Mouse (Mus musculus) spleen, postnatal 4 days (tissue): Measurements from ENCODE around the gene Olfr94.
A peak's percentile ranks its signal among the peaks of the same experiment; 100 is the strongest.
"Not testable (repeated sequence)": the region's sequence is repeated elsewhere in the genome, so short reads cannot be mapped to it uniquely, and the experiment has no call there.

Experiments
- DNase-seq, 2 experiments: peaks; one replicate each; pipeline ENCODE4 v3.0.0; 2022; ENCODE audit warnings: low spot score in 2 of 2

The Olfr94 gene

DNA sequence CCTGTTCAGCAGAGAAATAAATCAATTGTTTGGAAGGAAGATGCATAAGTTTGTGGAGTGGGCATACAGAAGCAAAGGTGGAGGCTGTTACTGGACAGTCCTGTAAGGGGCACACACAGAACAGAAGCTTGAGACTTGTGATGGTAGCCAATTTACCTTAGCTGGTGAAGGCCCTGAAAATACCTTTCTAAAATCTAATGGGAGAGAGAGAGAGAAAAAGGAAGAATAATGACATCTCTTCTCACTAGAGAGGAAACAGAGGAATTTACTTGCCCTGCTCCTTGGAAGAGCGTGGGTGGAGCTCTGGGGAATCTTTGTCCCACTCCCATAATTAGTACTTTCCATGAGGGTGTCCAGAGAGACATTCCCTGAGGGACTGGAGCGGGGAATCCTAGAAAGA is at the start of gene Olfr94:
TSS of gene Olfr94 (minus strand) at position 101 of the 400 bp plus-strand sequence.
- DNase-seq = no peak

DNA sequence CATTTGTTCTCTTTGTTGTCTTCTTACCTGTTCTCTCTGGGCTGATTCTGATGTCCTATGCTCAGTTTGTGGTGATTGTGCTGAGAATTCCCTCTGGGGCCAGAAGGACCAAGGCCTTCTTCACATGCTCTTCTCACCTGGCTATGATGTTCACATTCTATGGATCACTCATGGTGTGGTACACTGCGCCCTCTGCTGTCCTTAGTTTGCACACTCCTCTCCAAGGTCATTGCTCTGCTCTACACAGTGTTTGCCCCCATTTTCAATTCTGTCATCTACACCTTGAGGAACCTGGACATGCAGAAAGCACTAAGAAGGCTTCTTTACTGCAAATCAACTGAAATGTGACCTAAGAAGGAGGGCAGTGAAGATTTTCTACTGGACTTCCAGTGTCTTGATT is 49.8 kb upstream of the Olfr94 start:
- DNase-seq = no peak

DNA sequence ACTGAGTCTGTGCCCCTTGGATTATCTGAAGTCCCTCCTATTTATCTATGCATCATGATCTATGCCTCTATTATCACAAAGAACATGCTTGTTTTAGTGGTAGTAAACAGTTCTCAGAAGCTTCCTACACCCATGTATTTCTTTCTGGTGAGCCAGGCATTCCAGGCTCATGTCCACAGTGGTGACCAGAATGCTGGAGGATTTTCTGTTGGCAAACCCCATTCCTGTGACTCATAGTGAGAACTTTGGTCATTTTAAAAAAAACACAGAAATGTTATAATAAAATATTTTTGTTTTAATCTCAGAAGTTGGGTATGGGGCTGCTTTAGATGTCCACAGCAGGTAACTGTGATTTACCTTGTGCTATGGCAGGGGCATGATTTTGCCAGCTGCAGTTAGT is 48.7 kb upstream of the Olfr94 start:
- DNase-seq = no peak

DNA sequence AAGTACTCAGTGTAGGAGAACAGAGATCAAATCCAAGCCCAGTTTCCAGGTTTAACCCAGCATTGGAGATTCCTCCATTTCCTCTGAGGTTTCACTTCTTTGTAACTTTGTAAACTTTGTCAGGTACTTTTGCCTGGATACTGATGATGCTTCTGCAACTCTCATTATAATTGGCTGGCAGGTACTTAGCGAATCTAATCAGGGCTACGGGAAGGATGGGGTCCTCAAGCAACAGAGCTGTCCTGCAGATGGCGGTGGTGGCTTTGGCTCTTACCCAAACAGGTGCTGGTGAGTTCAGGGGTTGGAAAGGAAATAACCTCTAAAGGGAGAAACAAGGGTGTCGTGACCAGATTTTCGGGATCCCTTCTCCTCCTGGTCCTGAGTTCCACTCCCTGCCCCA is 45.9 kb upstream of the Olfr94 start:
- peak in 1 of 2 experiments; percentile 13 for DNase-seq

DNA sequence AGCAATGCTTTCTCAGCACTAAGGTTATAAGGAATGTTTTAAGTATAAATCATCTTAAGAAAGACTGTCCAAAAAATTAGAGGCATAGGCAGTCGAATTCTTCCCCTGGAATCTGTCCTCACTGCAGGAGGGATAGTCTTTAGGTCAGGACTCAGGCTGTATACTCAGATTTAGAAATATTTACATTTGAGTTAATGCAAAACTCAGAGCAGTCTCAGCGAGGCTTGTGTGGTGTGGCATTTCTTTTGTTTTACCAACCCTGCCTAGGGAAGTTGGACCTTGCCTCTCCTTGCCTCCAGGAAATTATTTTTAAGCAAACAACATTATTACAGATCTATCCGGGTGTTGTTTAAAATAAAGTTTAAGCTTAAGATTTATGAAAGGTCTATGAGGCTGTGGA is 41.4 kb upstream of the Olfr94 start:
- DNase-seq = no peak

DNA sequence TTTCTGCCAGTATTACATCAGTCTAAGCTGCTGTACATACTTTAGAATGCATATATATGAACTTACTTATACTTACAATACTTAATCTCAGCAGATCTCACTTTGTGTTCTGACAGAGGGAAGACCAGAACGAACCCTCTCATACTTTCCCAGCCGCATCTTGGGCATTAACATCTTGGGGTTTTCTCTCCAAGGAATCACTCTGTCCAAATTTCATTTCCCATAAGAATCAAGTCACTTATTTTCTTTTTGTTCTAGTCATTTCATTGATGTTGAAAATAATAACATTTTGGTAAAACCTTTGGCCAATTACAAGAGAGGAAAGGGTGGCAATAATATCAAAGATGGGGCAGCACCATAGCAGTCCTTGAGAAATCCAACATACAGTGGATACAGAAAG is 36.4 kb upstream of the Olfr94 start, which contains the start of gene Olfr97:
TSS of gene Olfr97 (minus strand) at position 101 of the 400 bp plus-strand sequence.
- DNase-seq = not testable (repeated sequence)

DNA sequence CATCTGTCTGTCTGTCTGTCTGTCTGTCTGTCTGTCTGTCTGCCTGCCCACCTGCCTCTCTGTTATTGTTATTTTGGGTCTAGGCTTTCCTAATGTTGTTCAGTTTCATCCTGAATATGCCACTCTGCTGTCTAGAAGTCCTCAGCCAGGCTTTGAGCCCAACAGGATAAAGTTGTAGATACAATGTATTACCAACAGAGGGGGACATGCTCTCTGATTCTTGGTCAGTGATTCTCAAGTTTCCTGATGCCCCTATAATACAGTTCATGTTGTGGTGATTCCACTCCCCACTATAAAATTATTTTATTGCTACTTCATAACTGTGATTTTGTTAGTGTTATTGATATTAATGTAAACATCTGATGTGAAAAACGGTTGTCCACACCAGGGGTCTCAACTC is 21.1 kb upstream of the Olfr94 start:
- DNase-seq = no peak

DNA sequence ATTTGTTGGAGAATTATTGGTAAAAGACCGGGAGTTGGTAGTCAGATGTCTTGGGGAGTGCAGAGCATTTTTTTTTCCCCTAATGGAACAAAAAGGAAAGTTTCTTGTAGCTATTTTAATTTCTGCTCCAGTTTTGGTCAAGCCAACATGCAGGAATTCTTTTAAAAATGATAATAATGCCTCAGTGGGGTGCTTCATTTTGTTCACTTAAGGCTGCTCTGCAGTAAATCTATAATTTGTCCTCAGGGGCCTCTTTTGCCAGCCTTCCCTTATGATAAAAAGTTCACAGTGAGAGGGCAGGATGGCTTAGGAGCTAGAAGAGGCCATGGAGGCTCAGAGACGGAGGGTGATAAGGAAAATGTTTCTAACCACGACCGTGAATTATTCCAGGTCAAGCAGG is 19.1 kb upstream of the Olfr94 start, which contains the start of gene Olfr96:
TSS of gene Olfr96 (plus strand) at position 301 of the 400 bp plus-strand sequence.
- DNase-seq = no peak

DNA sequence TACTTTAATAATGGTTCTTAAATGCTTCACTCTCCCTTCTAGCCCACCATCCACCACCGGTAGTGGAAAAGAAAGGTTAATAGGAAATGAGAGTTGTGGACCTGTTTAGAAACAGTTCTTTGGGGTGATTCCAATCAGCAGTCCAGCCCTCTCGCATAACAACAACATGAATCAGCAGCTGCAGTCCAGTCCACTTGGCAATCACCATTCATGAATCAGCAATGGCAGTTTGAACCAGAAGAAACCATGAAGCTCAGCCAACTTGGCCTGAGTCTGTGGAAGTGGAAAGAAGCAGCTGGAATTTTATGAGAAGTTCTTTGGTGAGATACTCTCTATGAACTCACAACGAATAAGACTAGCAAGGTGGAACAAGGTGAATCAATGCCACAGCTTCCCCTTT is 17.7 kb upstream of the Olfr94 start:
- no peak for DNase-seq

DNA sequence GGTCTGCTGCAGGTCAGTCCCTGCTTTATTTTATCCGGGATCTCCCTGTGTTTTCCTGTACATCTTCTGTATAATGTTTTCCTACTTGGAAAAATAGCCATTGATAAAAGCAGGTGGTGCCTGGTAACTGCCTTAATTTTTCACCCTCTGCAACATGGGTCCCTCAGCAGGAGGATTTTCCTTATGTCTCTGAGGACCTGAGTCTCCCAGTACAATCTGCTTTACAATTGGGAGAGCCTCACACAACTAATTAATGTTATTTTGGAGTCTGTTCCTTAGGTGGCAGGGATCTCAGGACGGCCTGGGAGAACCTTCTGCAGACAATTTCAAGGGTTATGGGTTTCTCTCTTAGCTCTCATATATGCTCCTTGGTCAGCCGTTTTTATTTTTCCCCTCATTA is 12.2 kb upstream of the Olfr94 start, which contains the start of gene Olfr95:
TSS of gene Olfr95 (minus strand) at position 101 of the 400 bp plus-strand sequence.
- DNase-seq = no peak

DNA sequence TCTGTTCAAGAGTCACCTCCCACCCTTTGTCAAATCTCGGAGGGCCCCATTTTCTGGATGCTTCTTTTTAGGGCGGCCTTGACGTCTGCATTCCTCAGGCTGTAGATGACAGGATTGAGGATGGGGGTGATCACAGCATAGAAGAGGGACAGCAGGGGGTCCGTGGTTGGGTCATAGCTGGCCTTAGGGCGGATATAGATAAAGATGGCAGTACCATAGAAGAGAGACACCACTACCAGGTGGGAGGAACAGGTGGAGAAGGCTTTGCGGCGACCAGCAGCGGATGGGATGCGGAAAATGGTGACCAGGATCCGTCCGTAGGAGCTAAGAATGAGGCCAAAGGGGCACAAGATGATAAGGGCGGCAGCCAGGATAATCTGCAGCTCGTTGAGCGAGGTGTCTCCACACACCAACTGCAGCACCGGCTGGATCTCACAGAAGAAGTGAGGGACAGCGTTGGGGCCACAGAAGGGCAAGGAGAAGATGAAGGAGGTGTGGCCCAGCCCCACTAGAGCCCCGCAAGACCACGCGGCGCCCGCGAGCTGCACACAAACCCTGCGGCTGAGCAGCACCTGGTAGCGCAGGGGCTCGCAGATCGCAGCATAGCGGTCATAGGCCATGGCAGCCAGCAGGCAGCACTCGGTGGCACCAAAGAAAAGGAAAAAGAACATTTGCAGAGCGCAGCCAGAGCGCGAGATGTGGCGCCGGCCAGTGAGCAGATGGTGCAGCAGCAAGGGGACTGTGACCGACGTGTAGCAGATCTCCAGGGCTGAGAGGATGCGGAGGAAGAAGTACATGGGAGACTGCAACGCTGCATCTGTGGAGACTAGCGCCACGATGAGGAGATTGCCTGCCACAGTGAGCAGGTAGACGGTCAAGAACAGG is 10.3 kb upstream of the Olfr94 start:
- DNase-seq = no peak

DNA sequence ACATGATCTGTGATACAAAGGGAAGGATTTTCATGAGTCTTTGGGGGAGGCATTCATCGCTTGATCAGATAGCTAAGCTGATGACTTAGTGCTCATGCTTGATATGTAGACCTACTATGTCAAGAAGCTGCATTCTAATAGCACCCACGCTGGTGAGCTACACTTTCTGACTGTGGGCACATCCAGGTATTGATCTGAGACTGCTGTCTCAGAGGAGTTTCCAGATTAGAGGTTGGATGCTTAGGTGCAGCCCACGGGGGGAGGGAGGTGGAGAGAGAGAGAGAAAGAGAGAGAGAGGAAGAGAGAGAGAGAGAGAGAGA is 3.1 kb upstream of the Olfr94 start:
- DNase-seq = no peak

DNA sequence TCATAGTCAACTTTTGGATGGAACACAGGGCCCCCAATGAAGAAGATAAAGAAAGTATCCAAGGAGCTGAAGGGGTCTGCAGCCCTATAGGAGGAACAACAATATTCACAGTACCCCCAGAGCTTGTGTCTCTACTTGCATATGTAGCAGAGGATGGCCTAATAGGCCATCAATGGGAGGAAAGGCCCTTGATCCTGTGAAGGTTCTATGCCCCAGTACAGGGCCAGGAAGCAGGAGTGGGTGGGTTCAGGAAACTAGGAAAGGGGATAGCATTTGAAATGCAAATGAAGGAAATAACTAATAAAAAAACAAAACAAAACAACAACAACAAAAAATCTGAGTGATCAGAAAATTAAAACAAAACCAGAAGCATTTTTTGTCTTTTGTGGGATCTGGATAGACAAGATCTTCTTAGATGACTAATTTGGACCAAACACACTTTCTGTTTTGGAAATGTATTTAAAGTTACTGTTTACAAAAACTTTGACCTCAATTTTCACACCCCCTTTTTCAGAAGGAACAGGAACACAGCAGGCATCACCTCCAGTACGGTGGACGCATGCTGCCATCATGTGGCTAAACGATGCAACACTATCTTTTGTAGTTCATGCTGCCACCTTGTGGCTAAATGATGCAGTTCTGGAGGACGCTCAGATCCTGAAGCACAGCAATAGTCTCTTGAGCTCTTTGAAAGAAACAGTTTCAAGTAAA is 2.6 kb upstream of the Olfr94 start:
- peak; percentile 46 to 73 for DNase-seq

DNA sequence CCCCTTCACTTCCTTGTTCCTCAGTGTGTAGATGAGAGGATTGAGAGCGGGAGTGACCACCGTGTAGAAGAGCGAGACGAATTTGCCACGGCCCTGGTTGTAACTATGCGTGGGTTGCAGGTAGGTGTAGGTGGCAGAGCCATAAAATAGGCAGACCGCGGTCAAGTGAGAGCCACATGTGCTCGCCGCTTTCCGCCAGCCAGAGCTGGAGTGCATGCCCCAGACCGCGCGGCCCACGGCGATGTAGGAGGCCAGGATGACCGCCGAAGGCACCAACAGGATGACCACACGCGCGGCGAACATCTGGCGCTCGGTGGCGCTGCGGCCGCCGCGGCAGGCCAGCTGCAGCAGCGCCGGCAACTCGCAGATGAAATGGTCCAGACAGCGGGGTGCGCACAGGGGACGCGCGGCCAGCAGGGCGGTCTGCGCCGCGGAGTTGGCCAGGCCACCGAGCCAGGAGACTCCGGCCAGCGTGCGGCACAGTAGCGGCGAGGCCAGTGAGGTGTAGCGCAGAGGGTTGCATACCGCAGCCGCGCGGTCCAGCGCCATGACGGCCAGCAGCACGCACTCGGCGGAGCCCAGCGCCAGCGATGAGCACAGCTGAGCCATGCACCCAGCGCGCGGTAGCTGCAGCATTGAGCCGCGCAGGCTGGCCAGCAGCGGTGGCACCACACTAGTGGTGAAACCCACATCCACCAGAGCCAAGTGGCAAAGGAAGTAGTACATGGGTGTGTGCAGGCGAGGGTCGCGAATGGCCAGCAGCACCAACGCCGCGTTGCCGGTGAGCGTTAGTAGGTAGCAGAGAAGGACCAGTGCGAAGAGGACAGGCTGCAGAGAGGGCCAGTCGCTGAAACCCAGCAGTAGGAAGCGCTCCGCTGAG is 3.7 kb downstream of the Olfr94 start:
- no peak for DNase-seq

DNA sequence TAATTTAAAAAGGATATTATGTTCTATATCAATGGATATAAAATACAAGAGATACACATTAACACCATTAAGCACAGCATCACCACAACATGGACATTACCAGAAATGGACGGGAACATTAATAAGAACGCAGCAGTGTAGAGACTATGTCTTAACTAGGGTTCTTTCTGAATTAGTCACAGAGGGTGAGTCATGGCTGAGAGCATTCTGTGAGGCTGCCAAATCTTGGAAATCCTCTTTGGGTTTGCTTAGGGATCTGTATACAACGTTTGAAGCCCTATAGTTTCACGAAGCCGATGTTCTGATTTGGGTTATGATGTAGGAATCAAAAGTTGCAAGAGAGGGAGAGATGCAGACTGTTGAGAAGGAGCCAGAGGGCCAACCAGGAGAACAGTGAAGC is 6.0 kb downstream of the Olfr94 start:
- DNase-seq = no peak

DNA sequence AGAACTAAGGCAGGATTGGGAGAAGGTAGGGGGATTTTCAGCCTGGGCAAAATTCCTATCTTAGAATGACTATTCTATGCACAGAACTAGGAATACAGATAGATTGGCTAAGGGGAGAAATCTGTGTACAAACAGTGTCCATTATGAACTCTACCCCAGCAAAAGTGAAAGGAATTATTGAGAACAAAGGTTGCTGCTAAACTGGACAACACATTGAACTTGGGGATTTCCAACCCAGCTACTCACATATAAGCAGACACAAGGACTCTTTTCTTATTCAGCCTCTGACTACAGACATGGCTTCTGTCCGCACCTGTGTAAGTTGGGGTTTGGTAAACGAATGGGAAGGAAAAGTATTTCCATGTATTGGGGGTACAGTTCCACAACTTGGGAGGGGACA is 7.1 kb downstream of the Olfr94 start, which contains the start of gene Ubd:
TSS of gene Ubd (plus strand) at position 237 of the 400 bp plus-strand sequence.
- DNase-seq = no peak

DNA sequence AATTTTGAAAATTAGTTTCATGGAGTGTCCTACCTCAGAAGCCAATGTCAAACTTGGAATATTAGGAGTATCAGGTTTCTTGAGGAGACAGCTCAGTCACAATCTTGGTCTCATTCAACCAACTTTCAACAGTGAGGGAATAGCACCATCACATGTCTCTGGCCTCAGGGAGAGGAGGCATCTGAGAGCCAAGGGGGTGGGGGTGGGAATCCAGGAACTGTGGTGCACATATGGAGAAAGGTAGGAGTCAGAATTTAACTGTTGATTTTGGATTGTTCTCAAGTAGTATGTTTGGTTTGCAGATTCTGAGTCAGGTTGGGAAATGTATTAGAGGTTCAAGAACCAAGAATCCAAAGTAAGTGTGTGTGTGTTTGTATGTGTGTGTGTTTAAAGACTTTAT is 7.8 kb downstream of the Olfr94 start:
- no peak for DNase-seq

DNA sequence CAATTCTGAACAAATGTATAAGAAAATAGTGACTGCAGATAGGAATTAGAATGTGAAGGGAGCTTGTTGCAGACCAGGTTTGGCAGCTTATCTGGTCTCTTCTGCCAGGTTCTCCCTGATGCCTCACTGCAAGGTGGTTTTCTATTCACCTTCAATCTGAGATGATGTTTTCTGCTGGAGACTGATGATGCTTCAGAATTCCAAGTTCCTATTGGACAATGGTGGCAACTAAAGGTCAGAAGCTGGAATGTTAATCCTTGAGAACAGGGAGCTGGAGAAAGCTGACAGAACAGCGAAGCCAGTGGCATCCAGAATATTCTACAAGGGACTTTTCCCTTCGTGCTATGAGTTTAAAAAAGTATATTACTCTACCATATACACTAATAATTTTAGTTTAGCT is 10.1 kb downstream of the Olfr94 start:
- DNase-seq = no peak

DNA sequence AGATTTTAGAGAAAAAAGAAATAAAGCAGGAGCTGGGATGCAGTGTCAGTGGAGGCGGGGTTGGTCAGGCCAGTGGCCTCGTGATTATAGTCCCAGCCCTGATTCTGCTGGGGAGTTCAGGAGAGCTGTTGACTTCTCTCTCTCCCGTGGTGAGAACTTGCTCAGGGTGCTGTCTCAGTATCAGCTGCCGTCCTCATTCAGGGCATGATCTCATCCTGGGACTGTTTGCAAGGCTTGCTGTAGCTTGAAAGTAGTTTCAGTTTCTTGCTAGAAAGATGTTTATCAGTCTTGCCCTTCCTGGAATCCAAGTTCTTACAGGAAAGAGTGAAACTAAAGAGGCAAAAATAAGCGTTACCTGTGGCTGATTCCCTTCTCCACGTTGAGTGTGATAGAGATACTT is 15.3 kb downstream of the Olfr94 start:
- no peak for DNase-seq

DNA sequence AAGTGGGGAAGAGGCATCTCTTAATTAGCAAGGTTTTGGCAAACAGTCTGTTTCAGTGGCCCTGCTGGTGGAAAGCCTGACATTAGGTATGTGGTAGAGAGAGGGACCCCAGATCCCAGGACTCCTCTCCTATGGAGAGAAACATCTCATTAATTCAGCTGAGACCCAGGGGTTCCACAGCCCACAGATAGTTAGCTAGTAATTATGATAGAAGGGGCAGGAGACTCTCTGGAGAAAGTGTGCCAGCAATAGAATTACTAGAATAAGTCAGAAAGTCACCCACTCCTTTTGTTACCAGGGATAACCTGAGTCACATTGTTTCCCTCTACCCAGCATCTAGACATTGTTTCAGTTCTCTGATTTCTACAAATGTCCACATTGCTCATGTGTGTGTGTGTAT is 39.4 kb downstream of the Olfr94 start, which contains the start of gene Olfr93:
TSS of gene Olfr93 (minus strand) at position 101 of the 400 bp plus-strand sequence.
- no peak for DNase-seq
